Mouse (Mus musculus) heart, adult 2 months (tissue): Measurements from ENCODE around the gene 2610301B20Rik.

ENCODE experiments used
- CTCF ChIP-seq: fragments of 200-600 bp; IDR thresholded peaks from 2 replicates; pipeline ENCODE4 v1.8.1; 2022; ENCODE audit warnings: antibody characterized with exemption, mild to moderate bottlenecking, moderate library complexity
- POLR2A ChIP-seq: fragments of 200-500 bp; IDR thresholded peaks from 2 replicates; pipeline ENCODE4 v1.6.1; 2011; ENCODE audit warnings: mild to moderate bottlenecking, low read depth, low read length, control low read depth; ENCODE audit not compliant: insufficient read depth

DNA sequence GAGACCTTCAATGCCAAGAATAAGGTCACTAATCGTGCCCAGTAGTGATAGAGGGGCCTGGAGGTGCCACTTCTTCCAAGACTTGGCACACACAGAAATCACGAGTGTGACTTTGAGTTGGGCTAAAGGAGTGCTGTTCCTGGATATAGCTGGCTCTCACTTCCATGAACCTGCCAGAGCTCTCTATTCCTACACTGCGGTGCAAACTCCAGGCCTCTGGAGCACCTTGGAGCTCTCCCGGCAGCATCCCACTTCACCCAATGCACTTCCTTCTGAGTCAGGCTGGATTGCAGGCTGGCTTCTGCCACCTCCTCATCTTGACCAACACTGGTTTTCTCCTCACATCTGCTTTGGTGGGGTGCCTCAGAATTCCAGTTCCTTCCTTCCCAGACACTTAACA lies 62.5 kb downstream of the 2610301B20Rik start:
- no peak for TF ChIP-seq POLR2A
- no peak for TF ChIP-seq CTCF
